Mouse (Mus musculus) liver, adult 2 months (tissue): ENCODE results near the gene Spata18.

Source experiments
- CTCF ChIP-seq: fragments of 200-500 bp; IDR thresholded peaks from 2 replicates; pipeline ENCODE4 v1.5.1; 2011; ENCODE audit warnings: low read depth, low read length, control low read depth
- POLR2A ChIP-seq: fragments of 200-500 bp; IDR thresholded peaks from 2 replicates; pipeline ENCODE4 v1.6.1; 2011; ENCODE audit warnings: low read length, control low read depth; ENCODE audit not compliant: insufficient read depth; ENCODE audit errors: extremely low read depth

- TF ChIP-seq CTCF (no peak), POLR2A (no peak)
These were observed 32.0 kb downstream of the Spata18 start for GRCm38 (mm10) chr5:73683221-73683620.
